Mouse (Mus musculus): Measurements from ENCODE around the gene Acox2.
A peak's percentile ranks its signal among the peaks of the same experiment; 100 is the strongest.

Gene Acox2

DNA sequence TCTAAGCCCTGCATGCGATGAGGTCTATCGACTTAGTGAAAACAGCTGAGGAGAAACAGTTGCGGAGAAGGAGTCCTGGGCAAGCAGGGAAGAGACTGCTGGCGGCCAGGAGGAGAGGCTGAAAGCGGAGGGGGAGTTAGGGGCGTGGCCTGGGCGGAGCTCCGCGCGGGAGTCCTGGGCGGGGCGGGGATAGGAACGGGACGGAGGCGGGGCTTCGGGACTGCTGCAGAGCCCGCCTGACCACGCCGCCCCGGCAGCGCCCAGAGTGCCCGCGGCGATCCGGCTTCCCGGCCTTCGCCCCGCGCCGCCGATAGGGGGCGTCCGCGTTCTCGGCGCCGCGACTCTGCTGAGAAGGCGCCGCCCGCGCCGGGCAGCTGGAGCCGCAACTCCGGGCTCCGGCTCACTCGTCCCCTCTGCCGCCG is 45.3 kb downstream of the Acox2 start, which contains the start of gene Kctd6:
Kctd6 (plus strand) TSS at position 338 of the 422 bp plus-strand sequence.
- peak; percentile 80 for DNase-seq (ENCODE audit: low read depth)

DNA sequence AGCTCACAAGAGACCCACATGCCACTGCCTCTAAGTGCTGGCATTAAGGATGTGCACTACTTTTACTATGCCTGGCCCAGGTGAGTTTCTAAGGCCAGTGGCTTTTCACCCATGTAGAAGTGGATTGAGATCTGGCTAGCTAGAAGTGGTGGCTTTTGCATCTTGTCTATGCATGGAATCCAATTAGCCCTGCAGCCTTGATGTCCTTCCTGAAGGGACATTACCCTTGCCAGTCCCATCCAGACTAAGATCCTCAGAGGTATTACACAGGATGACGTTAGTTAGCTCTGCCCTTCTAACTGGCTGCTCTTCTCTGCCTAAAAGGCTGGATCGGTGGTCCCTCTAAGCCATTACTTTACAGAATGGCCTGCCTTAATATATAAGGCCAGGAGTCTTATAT is 46.2 kb downstream of the Acox2 start:
- DNase-seq (ENCODE audit: low read depth) = no peak

DNA sequence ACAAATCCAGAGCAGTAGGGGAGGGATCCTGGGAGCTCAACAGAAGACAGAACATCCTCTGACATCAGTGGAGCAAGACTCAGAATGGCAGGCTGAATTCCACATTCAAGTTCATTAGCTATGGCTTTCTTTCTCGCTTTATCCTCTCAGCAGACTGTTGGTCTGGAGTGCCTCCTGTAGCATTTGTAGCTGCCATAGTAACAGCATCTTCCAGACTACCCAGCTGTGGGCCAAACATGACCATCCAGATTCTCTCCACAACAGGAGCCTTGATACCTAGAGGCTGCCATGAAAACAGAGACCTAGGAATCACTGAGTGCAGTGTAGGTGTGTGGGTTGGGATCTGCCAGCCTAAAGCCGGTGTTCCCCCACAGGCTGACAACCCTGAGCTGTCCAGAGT is 49.3 kb downstream of the Acox2 start:
- DNase-seq (ENCODE audit: low read depth) = no peak

DNA sequence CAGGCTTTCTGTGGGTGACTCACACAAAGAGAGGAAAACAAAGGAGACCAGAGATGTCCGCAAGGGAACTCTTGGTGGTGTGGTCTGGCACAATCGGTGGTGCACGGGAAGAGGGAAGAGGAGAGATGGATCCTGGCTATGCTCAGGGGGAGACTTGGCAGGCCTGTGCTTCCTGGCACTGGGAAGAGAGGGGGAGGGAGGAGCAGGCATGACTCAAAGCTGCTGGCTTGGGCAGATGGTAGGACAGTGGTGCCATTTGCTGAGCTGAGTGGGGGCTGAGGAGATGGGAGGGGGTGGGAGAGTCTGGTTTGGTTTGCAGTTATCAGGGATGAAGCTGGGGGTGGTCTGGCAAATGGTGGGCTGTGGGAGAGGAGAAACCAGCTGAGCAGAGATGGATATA is 50.3 kb downstream of the Acox2 start:
- DNase-seq (ENCODE audit: low read depth) = no peak

DNA sequence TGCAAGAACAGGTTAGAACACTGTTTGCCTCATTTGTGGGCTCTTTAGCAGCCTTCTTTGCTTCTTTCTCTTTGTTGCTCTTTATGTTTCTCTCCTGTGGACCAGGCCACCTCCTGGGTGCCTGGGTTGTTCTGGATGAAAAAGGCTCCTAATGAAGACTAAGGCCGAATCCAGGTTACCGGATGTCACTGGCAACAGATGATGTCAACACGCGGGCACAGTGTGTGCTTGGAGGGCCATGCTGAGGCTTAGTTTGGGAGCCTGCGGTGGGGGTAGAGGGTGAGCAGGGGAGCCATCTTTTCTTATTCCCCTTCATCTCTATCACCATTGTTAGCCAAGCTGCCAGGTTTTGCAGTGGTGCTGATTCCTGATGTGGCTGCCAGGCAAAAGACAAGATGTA is 51.6 kb downstream of the Acox2 start:
- DNase-seq (ENCODE audit: low read depth) = no peak

DNA sequence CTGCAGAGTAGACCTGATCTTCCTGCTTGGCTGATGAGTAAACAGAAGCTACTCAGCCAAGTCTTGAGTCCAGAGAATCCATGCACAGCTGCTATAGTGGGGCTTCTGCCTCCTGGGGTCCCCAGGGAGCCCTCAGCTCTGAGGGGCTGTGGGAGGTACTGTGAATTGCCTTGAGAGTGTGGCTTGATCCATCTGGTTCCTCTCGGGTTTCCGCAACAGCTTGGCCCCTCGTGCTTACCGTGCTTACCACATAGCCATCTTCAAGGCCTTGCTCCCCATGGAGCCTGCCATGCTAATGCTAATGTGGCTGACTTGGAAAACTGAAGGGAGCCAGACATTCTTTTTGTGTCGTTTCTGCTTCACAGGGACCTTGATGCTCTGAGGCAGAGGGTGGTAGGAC is 52.0 kb downstream of the Acox2 start:
- no peak for DNase-seq (ENCODE audit: low read depth)

DNA sequence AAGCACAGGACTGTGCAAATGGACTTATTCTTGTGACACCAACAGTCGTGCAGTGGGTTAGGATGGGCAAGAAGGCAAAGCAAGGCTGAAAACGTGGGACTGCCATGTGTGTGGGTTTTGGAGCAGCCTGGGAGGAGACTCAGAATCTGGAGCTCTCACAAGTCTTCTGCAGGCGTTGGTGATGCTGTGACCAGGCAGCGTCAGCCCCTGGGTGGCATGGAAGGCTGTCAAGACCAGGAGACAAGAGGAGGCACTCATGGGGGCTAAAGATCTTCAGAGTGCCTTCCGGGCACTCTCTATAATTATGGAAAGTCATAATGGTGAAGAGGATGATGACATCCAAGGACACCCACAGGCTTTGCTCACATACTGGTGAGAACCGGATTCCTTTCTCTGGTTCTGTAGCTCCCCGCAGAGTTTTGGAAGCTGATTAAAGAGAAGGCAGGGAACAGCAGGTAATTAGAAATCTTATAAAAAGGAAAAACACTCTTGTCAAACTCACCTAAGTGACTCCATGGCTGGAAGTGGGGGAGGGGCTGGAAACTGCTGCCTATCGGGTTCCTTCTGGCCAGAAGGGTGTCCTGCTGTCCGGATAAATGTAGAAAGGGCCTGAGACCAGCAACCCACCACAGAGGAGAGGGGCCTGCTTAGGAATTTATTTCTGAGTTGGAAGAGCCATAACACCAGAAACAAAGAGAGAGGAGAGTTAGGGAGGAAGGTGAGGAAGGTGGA is 52.8 kb downstream of the Acox2 start:
- no peak for DNase-seq (ENCODE audit: low read depth)

DNA sequence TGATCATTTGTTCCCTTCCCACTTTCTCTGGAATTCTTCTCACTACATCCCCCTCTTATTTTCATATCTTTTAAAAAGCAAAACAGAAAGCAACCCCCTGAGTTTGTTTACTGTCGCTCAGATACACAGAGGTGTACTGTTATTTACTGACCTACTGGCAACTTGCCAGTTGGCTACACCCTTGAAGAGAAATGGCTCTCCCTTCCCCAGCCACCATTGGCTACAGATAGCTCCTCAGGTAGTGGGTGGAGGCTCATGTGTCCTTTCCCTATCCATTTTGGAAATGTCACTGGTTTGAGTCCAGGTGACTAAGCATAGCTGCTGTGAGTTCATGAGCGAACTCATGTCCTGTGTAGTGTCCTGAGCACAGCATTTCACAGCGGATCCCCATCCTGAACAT is 57.4 kb downstream of the Acox2 start:
- no peak for DNase-seq (ENCODE audit: low read depth)

DNA sequence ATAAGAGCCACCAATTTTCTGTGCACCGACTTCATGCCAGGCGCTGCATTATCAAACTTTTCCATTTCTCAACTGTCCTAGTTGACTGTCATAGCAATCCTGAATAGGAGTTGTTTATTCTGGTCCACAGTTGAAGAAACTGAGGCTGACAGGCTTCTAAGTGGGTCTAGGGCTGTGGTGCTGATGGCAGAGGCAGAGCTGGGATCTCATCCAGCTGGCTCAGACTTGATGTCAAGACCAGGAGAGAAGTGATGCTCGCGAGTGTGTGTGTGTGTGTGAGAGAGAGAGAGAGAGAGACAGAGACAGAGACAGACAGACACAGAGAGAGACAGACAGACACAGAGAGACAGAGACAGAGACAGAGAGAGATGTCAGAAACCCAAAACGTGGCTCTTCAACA is 58.4 kb downstream of the Acox2 start:
- no peak for DNase-seq (ENCODE audit: low read depth)

DNA sequence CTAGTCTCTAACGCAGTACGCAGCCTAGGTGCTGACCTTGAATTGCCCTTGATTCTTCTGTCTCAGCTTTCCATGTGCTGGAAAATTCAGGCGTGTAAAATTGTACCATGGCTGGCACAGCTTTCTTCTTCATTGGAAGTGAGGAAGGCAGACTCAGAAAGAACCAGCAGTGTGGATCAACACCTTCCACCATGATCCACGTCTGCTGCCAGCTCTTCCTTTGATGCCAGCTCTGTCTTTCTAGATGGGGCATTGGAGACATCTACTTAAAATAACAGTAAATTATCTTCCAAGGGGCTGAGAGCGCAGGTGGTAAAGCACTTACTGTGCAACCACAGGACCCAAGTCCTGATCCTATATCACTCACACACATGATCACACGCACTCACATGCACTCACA is 66.4 kb downstream of the Acox2 start:
- no peak for DNase-seq (ENCODE audit: low read depth)

DNA sequence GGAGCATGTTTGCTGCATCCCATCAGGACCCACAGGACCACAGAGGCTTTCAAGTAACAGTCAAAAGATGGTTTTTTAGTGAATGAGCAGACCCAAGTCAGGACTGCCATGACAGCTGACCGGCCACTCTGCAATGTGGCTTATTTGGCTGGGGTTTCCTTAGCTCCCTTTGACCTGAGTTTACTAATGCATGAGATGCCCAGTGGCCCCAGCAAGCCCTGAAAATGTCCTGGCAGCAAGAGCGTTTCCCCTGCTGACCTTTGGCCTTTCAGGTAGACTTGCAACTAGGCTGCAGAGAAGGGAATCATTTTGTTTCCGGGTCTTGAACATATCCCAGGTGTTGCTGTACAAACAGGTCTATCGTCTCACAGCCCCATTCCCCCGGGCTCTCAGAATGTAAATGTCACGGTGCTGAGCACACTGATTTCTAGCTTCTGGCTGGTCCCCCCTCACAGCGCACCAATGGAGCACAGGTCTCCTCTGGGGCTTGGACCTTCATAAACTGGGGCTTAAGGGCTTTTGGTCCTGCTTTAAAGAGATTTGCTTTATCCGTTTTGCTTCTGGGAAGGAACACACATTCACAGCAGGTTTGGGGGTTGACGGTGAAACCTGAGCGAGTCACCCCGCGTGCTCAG is 67.7 kb downstream of the Acox2 start:
- no peak for DNase-seq (ENCODE audit: low read depth)

DNA sequence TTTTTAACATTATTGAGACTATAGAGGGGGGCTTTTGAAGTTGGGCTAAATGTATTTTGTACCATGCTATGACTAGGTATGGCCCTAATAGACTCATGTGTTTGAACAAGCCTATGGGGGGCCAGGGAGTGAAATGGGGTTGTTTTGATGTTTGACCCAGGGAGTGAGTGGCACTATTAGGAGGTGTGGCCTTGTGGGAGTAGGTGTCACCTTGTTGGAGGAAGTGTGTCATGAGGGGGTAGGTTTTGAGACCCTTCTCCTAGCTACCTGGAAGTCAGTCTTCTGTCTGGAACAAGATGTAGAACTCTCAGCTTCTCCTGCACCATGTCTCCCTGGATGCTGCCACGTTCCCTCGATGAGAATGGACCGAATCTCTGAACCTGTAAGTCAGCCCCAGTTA is 68.6 kb downstream of the Acox2 start:
- DNase-seq (ENCODE audit: low read depth) = no peak

DNA sequence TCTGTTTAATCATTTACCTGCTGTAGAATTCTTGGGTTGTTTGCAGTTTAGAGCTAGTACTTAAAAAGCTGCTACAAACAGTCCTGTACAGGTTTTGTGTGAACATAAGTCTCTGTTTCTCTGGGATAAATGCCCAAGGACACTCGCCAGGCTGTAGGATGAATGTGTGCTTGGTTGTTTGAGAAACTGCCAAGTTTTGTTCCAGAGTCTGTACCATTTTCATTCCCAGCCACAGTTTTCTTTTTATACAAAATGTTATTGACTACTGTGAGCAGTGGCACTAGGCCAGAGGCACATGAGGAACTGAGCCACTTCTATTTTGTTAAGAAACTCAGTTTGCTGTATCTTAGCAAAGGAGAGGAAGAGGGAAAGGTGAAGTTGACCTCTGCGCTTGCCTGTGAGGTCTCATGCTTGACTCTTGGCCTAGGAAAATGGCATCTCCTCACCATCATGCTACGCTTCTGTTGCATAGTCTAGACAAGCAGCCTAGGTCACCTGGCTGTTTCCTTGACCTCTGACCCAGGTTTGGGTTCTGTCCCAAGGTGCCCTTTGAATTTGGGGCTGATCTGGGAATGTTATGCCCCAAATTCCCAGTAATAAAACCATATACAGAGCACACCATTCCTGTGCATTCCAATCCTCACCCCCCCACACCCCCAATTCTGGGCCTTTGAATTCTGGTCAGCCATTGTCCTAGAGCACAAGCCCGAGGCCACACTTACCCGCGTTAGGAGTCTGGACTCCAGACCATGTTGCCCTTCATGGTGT is 72.7 kb downstream of the Acox2 start:
- DNase-seq (ENCODE audit: low read depth) = no peak

DNA sequence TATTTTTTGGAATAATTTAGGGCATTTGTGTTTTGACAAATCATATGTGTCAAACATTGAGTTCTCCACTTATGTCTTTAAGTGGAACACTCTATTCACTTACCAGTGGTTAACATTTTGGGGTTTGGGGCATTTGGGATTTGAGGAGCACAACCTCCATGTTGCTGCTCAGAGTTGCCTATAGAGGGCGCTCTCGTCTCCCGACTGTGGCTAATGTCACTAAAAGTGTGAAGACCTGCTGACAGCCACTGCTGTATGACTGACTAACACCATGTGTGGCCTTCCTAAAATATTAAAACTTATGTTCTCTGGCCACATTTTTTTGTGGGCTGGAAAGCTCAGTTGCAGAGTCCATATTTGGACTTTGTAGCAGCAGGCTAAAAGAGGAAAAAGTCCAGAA is 75.8 kb downstream of the Acox2 start:
- no peak for DNase-seq (ENCODE audit: low read depth)

DNA sequence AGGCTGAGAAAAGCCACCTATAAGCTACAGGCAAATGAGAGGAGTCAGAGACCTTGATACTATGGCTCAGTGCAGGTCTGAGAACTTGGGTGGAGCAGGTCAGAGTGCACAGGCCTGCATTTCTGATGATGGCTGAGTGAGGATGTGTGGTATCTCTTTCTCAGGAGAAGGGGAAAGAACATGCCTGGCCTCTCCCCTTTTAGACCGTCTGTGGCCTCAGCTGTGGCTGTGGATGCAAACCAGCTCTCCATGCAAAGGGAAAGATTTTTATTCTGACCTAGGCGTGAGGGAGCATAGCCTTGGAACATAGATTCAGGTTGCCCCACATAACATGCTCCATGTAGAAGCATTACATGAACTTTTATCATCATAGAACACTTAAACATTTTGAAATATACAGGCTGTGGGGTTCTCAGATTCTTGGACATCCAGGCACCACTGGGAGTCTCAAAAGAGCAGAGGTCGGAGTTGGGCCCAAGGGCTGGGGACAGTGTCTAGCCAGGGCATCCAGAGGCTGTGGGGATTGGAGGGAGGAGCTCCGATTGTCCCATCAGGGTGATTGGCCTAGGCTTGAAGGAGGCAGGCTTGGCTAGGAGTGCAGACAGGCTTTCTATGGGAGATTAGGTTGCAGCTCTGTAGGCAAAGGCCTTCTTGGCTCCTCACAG is 78.7 kb downstream of the Acox2 start:
- no peak for DNase-seq (ENCODE audit: low read depth)

DNA sequence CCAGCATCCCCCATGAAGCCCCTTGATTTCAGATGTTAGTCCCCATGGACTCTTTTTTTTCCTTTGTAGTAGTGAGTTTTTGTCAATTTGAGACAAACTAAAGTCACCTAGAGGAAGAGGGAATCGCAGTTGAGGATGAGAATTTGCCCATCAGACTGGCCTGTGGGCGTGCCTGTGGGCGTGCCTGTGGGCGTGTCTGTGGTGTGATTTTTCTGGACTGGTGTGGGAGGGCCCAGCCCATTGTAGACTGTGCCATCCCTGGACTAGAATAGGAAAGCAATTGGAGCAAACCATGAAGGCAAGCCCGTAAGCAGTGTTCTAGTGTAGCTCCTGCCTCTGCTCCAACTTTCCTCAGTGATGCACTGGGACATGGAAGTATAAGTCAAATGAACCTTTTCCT is 82.9 kb downstream of the Acox2 start:
- DNase-seq (ENCODE audit: low read depth) = no peak

All from c-Kit-positive CD71-positive TER-119-negative erythroid progenitor cells, embryonic 14.5 days (primary cell).